Mouse (Mus musculus): ENCODE data around the gene Ppp1r3g. TPM values are rescaled to one million over a fixed set of nuclear protein-coding genes. Genes with fewer than 3 reads are reported as not detected.

Ppp1r3g gene
- polyA plus RNA-seq, 1 experiment from 2014 or later, result 0.94 TPM

GRCm38 (mm10) chr13:36015636-36016035, 57.0 kb downstream of the Ppp1r3g start:
- no peaks in the 10 kb centered on the region for H3K27me3 ChIP-seq (ENCODE audit: control insufficient read depth, insufficient read depth, low read depth, low read length)
- no peaks in the 10 kb centered on the region for H3K9me3 ChIP-seq (ENCODE audit: control insufficient read depth, low read length)
- no peak overlapping the region for H3K4me3 ChIP-seq (ENCODE audit: low read length)
- H3K4me2 ChIP-seq (ENCODE audit: low read depth, low read length), result no peak overlapping the region
- ATAC-seq (ENCODE audit: low read depth), result no peak
- no peak overlapping the region for H3K9ac ChIP-seq (ENCODE audit: low read length)
- H3K4me1 ChIP-seq (replicated peaks; ENCODE audit: control insufficient read depth, insufficient read depth, low read length), result peaks cover 5% of the 10 kb centered on the region; the same call in 1 of the 2 replicates
- WGBS, result 58% methylated on average over 3 of the region's 3 CpGs
- H3K36me3 ChIP-seq (ENCODE audit: control insufficient read depth, insufficient read depth, low read length), result no peaks in the 10 kb centered on the region
- H3K27ac ChIP-seq (ENCODE audit: low read length), result no peak overlapping the region

GRCm38 (mm10) chr13:36018017-36018416, 59.4 kb downstream of the Ppp1r3g start:
- ATAC-seq (ENCODE audit: low read depth), result no peak

GRCm38 (mm10) chr13:36019309-36020274, 61.0 kb downstream of the Ppp1r3g start:
- H3K27ac ChIP-seq (ENCODE audit: low read length), result no peak overlapping the region
- H3K36me3 ChIP-seq (ENCODE audit: control insufficient read depth, insufficient read depth, low read length), result no peaks in the 10 kb centered on the region
- H3K27me3 ChIP-seq (ENCODE audit: control insufficient read depth, insufficient read depth, low read depth, low read length), result no peaks in the 10 kb centered on the region
- no peak overlapping the region for H3K4me2 ChIP-seq (ENCODE audit: low read depth, low read length)
- H3K4me1 ChIP-seq (replicated peaks; ENCODE audit: control insufficient read depth, insufficient read depth, low read length), result peaks cover 5% of the 10 kb centered on the region; the same call in 1 of the 2 replicates
- WGBS, result 62% methylated on average over 10 of the region's 10 CpGs
- H3K9ac ChIP-seq (ENCODE audit: low read length), result no peak overlapping the region
- no peaks in the 10 kb centered on the region for H3K9me3 ChIP-seq (ENCODE audit: control insufficient read depth, low read length)
- H3K4me3 ChIP-seq (ENCODE audit: low read length), result no peak overlapping the region
- ATAC-seq (ENCODE audit: low read depth), result peak; percentile 41; the same call in 1 of the 2 replicates

More at GRCm38 (mm10) chr13:36018017-36018416, 59.4 kb downstream of the Ppp1r3g start:
- Histone ChIP-seq H3K27ac (ENCODE audit: low read length) (no peak overlapping the region), H3K36me3 (ENCODE audit: control insufficient read depth, insufficient read depth, low read length) (no peaks in the 10 kb centered on the region), H3K9me3 (ENCODE audit: control insufficient read depth, low read length) (no peaks in the 10 kb centered on the region), H3K4me3 (ENCODE audit: low read length) (no peak overlapping the region), H3K4me1 (replicated peaks; ENCODE audit: control insufficient read depth, insufficient read depth, low read length) (peaks cover 5% of the 10 kb centered on the region; the same call in 1 of the 2 replicates), H3K4me2 (ENCODE audit: low read depth, low read length) (no peak overlapping the region), H3K27me3 (ENCODE audit: control insufficient read depth, insufficient read depth, low read depth, low read length) (no peaks in the 10 kb centered on the region), H3K9ac (ENCODE audit: low read length) (no peak overlapping the region)
- WGBS, result 68% methylated on average over 2 of the region's 2 CpGs

Other genes starting within 250 kb of the Ppp1r3g start
- 13.8 and 14.4 TPM in 2 replicates for gene Rpp40, start 52.5 kb upstream of the Ppp1r3g start, polyA plus RNA-seq (2015; fragmentation: Nextera tagmentation; extraction: Ambion mirVana)
- 38.1 and 39.6 TPM in 2 replicates for gene Fars2, start 158.6 kb downstream of the Ppp1r3g start, polyA plus RNA-seq (2015; fragmentation: Nextera tagmentation; extraction: Ambion mirVana)
- 23.2 and 23.7 TPM in 2 replicates for gene Lyrm4, start 158.7 kb downstream of the Ppp1r3g start, polyA plus RNA-seq (2015; fragmentation: Nextera tagmentation; extraction: Ambion mirVana)